7 mouse cellular contexts compared by ENCODE assay signal in the genomic region with DNA sequence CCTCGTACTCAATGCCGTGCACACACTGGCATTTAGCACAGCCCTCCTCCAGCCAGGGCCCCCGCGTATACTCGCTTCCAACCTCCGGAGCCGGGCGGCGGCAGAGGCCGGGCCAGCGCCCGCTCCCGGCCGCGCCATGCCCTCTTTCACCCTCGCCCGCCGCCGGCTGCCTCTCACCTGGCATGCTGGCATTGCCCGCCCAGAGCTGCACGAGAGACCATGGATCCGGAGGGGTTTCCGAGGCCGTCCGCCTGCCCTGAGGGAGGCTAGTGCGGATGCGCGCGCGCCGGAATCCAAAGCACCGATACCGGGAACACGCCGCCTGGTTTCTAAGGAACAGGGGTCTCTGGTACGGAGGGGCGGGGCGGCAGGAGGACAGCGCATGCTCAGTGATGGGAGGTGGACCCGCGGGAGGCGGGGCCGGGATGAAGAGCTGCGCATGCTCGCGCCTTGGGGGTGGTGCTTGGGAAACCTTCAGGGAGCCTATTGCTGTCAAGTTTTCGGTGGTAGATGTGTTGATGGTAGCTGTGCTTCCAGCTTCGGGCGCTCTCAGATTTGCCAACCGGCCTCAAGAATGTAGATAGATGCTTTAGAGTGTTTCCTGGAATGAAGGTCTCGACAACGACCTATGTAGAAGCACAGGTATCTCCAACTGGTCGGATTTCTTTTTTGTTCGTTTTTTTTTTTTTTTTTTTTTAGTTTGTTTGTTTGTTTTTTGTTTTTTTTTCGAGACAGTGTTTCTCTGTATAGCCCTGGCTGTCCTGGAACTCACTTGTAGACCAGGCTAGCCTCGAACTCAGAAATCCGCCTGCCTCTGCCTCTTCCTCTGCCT. TPM values are rescaled to one million over a fixed set of nuclear protein-coding genes. Genes with fewer than 3 reads are reported as not detected.
DNase-seq lines count a peak whose midpoint lies in the region; ATAC-seq and TF ChIP-seq lines count a peak whose summit lies in the region.

A gene (minus strand): TSS at position 388 of the 832 bp plus-strand sequence.

- intact Hi-C loops in left cerebral cortex, postnatal 4 days (cut with DNase I): no loop called here

- H3K4me1 ChIP-seq in intestine, postnatal 0 days (replicated peaks; ENCODE audit: control insufficient read depth, insufficient read depth, low read length): no peaks in the 10 kb centered on the region
- H3K4me1 ChIP-seq in midbrain, embryonic 12.5 days: peaks cover 19% of the 10 kb centered on the region
- peaks cover 7% of the 10 kb centered on the region; the same call in 1 of the 2 replicates for H3K4me1 ChIP-seq in small intestine, adult 2 months (ENCODE audit: control insufficient read depth, insufficient read depth, insufficient read length, low read length)

- H3K4me2 ChIP-seq in intestine, postnatal 0 days (replicated peaks; ENCODE audit: low read depth): peak within 1 kb of the TSS; percentile 90
- peak within 1 kb of the TSS; percentile 75 for H3K4me2 ChIP-seq in midbrain, embryonic 12.5 days (replicated peaks)

- peak; percentile 45; the same call in 1 of the 2 replicates for TF ChIP-seq POLR2A in small intestine, adult 2 months (IDR thresholded peaks at IDR 0.05; ENCODE audit: low read depth, low read length)

- no peaks in the 10 kb centered on the region for H3K9me3 ChIP-seq in intestine, postnatal 0 days (ENCODE audit: control insufficient read depth)
- no peaks in the 10 kb centered on the region for H3K9me3 ChIP-seq in midbrain, embryonic 12.5 days

- 2% methylated on average over 57 of the region's 57 CpGs for WGBS in intestine, postnatal 0 days
- WGBS in midbrain, embryonic 12.5 days: 5% methylated on average over 57 of the region's 57 CpGs
- 2% methylated on average over 57 of the region's 57 CpGs for WGBS in small intestine, adult 2 months

- peak within 1 kb of the TSS; percentile 66 for H3K4me3 ChIP-seq in intestine, postnatal 0 days (ENCODE audit: low read depth, low read length)
- peak within 1 kb of the TSS; percentile 84 for H3K4me3 ChIP-seq in midbrain, embryonic 12.5 days
- peak within 1 kb of the TSS; percentile 97 for H3K4me3 ChIP-seq in small intestine, adult 2 months (ENCODE audit: low read depth, low read length)

- H3K36me3 ChIP-seq in intestine, postnatal 0 days (ENCODE audit: control insufficient read depth, insufficient read depth): no peaks in the 10 kb centered on the region
- H3K36me3 ChIP-seq in midbrain, embryonic 12.5 days: no peaks in the 10 kb centered on the region
- H3K36me3 ChIP-seq in small intestine, adult 2 months (ENCODE audit: control insufficient read depth, insufficient read depth, low read length): no peaks in the 10 kb centered on the region

- DNase-seq in adrenal gland, adult 8-10 months: peak; percentile 96
- peak; percentile 99 for DNase-seq in embryo, embryonic 9.5 days (ENCODE audit: extremely low spot score)
- DNase-seq in gastrocnemius, postnatal 4 days (ENCODE audit: low spot score in 2 of 2): peak; percentile 92 to 97
- peak; percentile 99 for DNase-seq in left cerebral cortex, postnatal 4 days

- H3K9ac ChIP-seq in intestine, postnatal 0 days (ENCODE audit: low read depth, low read length): peak within 1 kb of the TSS; percentile 50
- peak within 1 kb of the TSS; percentile 89 for H3K9ac ChIP-seq in midbrain, embryonic 12.5 days (replicated peaks)

- H3K27me3 ChIP-seq in intestine, postnatal 0 days (replicated peaks; ENCODE audit: control insufficient read depth, insufficient read depth, low read length): peaks cover 7% of the 10 kb centered on the region; the same call in 1 of the 2 replicates
- H3K27me3 ChIP-seq in midbrain, embryonic 12.5 days: no peaks in the 10 kb centered on the region
- no peaks in the 10 kb centered on the region for H3K27me3 ChIP-seq in small intestine, adult 2 months (ENCODE audit: control insufficient read depth, insufficient read depth, low read length)

- TF ChIP-seq CTCF in intestine, postnatal 0 days (IDR thresholded peaks at IDR 0.05; ENCODE audit: low read depth): no peak
- TF ChIP-seq CTCF in small intestine, adult 2 months (IDR thresholded peaks at IDR 0.05; ENCODE audit: extremely low read depth, insufficient read length, insufficient replicate concordance, low read depth, low read length): no peak

- ATAC-seq in intestine, postnatal 0 days: peak; percentile 89
- ATAC-seq in midbrain, embryonic 12.5 days (ENCODE audit: low FRiP score, low read depth): peak; percentile 98

- no peak within 1 kb of the TSS for H3K27ac ChIP-seq in intestine, postnatal 0 days (ENCODE audit: low read depth, low read length)
- peak within 1 kb of the TSS; percentile 88 for H3K27ac ChIP-seq in midbrain, embryonic 12.5 days (replicated peaks)
- peak within 1 kb of the TSS; percentile 39; the same call in 1 of the 2 replicates for H3K27ac ChIP-seq in small intestine, adult 2 months (ENCODE audit: insufficient read depth, low read depth, low read length)

RNA-seq across cellular contexts. Expression of the gene that starts here (rescaled TPM):
- 10 to 100 TPM in 2 of 4 experiments, 1 to 10 TPM in 2; 8.9 to 10.9 (median 10.0) TPM for total RNA-seq in adrenal gland, adult 8-10 months (2022)
- total RNA-seq in gastrocnemius, postnatal 4 days (2021): 1 to 10 TPM; 5.2 to 6.0 TPM
- polyA plus RNA-seq in intestine, postnatal 0 days (2015; fragmentation: Nextera tagmentation; extraction: Ambion mirVana): 4.0 and 4.4 TPM in 2 replicates
- total RNA-seq in left cerebral cortex, postnatal 4 days (2021): 10 to 100 TPM; 44.4 to 49.9 TPM
- polyA plus RNA-seq in midbrain, embryonic 12.5 days (2016; fragmentation: Nextera tagmentation; extraction: Ambion mirVana): 52.9 and 58.8 TPM in 2 replicates
- polyA plus RNA-seq in small intestine, adult 2 months (2012; rRNA removed): 4.9 and 8.3 TPM in 2 replicates
